Mouse (Mus musculus) megakaryocyte-erythroid progenitor cell, adult 5-6 weeks (primary cell): ENCODE measurements around the gene Rpl13. TPM values are rescaled to one million over a fixed set of nuclear protein-coding genes. Genes with fewer than 3 reads are reported as not detected.

Experiments
- ATAC-seq: replicated peaks from 2 replicates; pipeline ENCODE4 v1.8.0; 2016; ENCODE audit warnings: mild to moderate bottlenecking, inconsistent platforms; ENCODE audit not compliant: severe bottlenecking, poor library complexity, low FRiP score, low TSS enrichment
- total RNA-seq, 2 experiments: library from RNA; stranded (forward) in 1 of 2; stranded (reverse) in 1 of 2; fragments of 200-1000, 215-1000 nt in 1 of 2; fragments of >200 nt in 1 of 2; fragmentation: Nextera tagmentation in 1 of 2; gene quantifications; 2 replicates each; pipeline ENCODE4 v1.2.3; 2014 to 2017

Gene Rpl13
- total RNA-seq, 2 experiments from 2014 or later: 2,414 to 3,345 TPM

DNA sequence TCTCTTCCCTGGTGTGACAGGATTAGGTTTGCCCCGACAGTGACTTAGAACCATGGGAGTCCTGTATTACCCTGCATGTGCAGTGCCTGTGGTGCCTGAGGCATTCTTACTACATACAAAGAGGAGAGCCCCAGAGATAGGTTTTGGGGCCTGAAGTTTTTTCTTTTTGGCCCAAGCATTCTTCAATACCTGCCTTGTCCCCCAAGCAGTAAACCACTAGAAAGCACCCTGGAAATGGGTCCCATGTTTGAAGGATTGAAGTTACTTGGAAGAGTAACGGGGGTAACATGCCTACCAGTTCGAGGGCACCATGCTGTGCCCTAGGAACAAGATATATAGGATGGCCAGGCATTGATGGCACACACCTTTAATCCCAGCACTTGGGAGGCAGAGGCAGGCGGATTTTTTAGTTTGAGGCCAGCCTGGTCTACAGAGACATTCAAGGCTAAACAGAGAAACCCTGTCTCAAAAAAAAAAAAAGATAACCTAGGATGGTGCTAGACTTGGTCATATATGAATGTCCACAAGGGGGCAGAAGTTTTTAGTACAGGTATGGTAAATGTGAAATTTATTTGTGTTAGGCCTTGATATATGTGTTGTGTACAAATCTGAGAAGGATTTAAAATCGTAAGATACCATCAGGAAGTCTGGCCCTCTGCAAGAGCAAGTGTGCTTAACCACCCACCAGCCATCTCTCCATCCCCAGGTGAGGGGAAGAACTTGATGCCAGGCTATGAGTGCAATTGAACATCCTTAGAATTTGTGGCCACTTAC, 3.6 kb downstream of the Rpl13 start:
- 0 out of 2 replicates have a peak, but pooled peaks have one; percentile 13 for ATAC-seq

DNA sequence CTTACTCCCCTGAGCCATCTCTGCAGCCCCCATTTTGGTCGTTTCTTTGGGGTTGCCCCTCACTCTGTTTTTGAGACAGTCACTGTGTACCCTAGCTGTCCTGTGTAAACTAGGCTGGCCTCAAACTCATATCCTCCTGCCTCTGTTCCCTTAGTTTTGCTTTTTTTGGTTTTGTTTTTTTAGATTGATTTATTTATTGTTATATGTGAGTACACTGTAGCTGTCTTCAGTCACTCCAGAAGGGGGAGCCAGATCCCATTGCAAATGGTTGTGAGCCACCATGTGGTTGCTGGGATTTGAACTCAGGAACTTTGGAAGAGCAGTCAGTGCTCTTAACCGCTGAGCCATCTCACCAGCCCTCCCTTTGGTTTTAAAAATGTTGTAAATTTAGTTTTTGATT, 4.4 kb downstream of the Rpl13 start:
- no peak for ATAC-seq

DNA sequence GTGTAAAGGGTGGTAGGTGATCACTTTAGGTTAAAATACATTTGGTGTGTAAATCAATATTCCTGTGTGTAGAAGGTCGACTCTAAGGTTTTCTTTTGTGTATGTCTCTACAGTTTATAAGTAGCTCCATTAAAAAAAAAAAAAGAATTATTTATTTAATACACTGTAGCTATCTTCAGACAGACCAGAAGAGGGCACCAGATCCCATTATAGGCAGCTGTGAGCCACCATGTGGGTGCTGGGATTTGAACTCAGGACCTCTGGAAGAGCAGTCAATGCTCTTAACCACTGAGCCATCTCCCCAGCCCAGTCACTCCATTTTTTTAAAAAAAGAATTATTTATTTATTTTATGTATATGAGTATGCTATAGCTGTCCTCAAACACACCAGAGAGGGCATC, 5.9 kb downstream of the Rpl13 start:
- ATAC-seq: no peak

DNA sequence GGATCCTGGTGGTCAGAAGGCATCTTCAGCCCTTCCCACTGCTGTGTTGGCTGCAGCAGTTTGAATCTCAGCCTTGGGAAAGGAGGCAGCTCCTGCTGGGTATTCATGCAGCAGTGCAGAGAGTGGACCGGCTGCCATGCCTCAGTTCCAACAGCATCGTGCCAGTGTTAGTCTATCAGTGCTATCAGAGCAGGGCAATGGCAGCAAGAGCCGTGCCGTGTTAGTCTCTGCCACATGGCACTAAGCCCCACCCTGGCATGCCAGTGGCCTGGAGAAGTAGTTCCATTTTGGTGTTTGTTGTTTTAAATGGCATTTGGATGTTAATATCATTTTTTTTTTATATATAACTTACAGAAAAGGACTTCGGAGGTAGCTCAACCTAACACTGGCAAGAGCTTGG, 6.8 kb downstream of the Rpl13 start:
- ATAC-seq: no peak

DNA sequence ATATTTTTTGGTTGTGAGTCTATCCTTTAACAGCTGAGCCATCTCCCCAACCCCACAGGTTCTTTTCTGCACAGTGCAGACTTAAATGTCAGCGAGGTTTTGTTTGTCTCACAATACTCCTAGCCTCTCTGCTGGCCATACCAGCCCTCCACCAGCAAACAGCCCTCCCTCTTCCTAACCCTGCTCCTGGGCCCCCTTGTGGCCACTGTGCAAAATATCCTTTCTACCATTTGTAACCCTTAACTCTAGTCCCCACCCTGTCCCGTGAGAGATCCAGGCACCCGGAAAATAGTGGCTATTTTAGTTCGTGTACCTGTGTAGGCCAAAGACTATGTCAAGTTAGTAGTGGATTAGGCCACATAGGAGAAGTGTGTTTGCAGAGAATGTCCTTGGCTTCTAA, 8.5 kb downstream of the Rpl13 start:
- peak; percentile 63 for ATAC-seq

DNA sequence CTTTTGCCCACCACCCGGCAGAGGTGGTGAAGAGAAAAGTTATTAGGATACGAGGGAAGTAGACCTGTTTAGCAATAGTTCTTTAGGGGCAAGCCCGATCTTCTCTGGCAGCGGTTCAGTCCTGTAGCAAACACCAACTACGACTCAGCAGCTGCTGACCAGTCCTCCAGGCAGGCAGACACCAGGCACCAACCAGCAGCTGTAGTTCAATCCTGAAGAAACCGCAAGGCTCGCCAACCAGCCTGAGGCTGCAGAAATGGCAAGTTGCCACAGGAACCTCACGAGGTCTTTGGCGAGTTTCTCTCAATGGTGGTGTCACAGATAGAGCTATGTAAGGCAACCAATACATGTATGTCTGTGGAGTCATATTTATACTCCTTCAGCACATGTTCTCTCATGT, 10.7 kb downstream of the Rpl13 start:
- no peak for ATAC-seq

DNA sequence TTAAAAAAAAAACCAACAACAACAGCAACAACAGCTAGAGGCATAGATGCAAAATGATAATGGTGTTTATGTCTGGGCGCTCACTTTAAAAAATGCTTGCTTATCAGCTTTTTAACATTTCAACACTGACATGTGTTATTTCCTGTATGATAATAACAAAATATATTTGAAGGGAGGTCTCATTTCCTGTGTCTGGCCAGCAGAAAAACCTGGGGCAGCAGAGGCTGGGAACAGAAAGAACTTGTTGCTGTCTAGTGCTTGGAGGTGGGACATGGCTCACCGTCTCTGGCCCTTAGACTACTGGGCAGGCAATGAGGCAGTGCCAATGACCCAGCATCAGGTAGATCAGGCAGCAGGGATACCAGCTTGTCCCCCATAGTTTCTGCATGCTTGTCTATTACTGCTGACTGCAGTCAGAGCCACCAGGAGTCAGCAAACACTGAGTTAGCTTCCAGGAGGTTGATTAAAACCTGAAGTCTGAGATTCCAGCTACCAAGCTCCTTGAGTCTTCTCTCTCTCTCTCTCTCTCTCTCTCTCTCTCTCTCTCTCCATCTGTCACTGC, 11.8 kb downstream of the Rpl13 start:
- peak; percentile 23 for ATAC-seq

DNA sequence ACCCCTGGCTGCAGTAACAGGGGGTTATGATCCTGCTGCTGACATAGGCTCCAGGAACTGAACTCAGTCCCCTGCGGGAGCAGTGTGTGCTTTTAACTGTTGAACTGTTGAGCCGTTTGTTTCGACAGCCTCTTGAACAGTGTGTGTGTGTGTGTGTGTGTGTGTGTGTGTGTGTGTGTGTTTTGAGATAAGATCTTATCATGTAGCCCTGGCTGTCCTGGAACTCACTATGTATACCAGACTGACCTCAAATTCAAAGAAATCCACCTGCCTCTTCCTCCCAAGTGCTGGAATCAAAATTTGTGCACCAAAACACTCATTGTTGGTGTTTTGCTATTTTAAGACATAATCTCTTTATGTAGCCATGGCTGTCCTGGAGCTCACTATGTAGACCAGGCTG, 12.5 kb downstream of the Rpl13 start:
- no peak for ATAC-seq

DNA sequence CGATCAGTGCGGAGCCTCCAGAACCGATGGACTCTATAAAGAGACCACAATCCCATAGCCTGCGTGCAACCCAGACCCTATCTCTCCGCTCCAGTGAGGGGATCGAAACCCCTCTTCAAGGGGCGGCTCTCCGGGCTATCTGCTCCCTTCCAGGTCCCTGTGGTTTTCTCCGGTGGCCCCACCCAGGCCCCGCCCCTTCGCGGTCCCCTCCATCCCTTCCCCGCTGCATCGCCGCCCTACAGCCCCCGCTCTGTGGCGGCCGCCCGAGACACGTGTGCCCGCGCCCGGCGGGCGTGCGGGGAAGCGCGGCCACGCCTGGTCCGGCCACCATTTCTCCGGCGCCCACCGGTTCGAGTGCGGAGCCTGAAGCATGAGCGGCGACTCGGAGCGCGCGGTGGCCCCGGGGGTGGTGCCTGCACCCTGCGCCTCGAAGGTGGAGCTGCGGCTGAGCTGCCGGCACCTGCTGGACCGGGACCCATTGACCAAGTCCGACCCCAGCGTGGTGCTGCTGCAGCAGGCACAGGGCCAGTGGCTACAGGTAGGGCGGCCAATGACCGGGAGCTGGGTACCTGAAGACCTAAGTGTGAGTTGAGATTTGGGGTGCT, 15.1 kb downstream of the Rpl13 start, which contains the start of gene Cpne7:
Gene Cpne7 (plus strand): TSS at position 248 of the 605 bp plus-strand sequence.
- peak; percentile 24 for ATAC-seq

DNA sequence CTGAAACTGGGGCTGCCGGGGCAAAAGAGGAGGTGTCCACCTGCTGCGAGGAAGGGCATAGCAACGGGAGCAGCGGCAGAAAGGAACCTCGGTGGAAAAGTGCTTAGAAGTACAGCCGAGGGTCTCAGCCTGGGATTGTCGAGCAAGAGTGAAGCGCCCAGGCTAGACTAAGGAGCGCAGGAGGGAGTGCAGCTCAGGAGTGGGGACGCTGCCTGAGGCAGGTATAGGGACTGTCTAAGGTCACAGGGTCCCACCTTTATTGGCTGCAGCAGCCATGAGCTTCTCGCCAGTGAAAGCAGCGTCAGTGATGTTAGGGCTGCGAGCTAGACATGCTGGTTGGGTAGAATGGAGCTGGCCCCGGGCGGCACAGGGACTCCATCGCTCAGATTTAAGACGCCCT, 15.6 kb downstream of the Rpl13 start:
- no peak for ATAC-seq

DNA sequence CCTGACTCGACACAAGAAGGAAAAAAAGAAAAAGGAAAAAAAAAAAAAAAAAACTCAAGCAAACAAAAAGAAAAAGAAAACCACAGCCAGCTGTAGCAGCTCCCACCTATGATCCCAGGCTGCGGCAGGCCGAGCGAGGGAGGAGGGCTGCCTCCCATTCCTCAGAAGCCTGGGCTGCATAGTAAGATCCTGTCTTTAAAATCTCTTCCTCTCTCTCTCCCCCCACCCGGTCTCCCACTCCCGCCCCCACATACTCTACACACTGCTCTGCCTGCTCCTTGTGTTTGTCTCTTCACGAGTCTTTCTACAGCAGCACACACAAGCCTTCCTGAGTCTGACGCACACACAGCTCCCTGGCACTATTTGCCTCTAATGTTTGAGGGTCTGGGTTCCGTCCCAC, 19.9 kb downstream of the Rpl13 start:
- ATAC-seq: no peak

DNA sequence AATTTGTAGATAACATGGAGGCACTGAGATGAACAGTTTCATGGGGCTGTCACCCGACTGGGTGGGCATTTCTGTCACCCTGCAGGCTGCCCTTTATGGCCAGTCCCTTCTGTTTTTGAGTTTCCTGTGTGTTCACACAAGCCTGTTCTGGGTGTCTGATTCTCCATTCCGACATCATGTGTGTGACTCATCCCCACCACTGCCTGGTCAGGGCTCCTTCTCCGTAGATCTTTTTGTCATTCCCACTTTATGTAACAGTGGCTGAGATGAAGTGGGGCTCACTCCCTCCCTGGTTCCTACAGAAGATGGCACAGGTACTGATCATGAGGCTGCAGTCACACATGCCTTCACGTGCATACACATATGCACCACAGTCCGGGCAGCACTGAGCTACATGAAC, 20.5 kb downstream of the Rpl13 start:
- no peak for ATAC-seq

DNA sequence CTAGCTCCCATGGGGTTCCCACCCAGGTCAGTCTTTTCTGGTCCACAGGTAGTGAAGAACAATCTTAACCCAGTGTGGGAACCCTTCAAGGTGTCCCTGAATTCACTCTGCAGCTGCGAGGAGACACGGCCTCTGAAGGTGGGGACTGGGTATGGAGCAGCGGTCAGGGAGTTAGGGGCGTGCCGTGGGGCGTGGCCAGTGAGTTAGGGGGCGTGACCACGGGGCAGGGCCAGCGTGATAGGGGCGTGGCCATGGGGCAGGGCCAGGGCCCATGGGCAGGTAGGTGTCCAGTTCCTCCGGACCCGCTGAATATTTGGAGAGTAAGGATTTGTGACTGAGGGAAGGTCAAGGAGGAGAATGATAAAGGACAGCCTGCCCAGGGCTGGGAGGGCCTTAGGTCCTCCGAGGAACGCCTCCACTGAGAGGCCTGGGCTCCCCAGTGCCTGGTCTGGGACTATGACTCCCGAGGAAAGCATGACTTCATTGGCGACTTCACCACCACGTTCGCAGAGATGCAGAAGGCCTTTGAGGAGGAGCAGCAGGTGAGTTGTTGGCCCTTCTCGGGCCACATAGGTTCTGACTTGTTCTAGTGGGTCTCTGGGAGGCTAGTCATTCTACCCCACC, 24.2 kb downstream of the Rpl13 start:
- peak; percentile 52 for ATAC-seq

DNA sequence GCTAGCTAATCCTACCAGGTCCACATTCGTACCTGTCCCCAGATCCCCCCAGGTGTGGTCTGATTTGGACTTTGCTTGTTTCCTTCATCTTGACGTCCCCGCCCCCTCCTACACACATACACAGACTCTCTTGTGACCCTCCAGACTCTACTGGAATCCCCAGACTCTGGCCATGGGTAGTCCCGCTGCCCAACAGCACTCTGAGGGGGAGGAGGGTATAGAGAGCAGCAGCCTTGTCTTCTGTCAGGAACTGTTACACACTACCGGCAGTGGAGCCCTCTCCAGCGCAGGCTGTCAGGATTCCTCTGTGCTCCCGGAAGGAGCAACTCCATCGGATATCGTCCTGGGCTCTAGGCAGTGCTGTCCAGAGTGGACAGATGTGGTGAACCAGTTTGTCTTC, 28.9 kb downstream of the Rpl13 start:
- no peak for ATAC-seq

DNA sequence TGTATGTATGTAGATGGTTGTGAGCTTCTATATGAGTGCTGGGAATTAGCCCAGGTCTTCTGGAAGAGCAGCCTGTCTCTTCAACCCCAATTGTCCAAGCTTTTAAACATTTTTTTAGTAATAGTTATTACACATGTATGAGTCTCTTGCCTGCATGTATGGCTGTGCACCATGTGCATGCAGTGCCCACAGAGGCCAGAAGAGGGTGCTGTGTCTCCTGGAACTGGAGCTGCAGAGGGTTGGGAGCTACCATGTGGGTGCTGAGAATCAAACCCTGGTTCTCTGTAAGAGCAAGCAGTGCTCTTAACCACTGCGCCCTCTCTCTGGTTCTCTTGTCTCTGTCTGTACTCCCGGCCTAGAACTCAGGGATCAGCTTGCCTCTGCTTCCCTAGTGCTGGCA, 30.8 kb downstream of the Rpl13 start:
- no peak for ATAC-seq

DNA sequence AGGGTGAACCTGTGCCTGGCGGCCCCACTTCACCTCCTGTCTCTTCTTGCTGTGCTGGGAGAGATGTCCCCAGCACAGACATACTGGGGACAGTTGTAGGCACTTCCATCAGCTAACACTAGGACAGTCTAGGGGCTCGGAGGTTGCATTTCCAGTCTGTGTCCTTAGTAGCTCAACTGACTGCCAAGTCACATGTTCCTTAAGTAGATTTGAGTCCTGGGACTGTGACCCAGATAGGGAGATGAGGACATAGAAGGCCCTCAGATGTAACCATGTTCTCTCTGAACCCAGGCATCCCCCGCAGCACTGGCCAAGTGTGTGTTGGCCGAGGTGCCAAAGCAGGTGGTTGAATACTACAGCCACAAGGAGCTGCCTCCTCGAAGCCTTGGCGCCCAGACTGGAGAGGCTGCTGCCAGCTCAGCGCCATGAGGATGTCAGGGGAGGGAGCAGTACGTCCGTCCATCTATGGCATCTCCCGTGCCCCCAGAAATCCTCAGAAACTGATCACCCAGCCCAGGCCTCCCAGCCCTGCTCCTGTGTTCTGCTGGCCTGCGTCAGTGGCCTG, 32.1 kb downstream of the Rpl13 start:
- ATAC-seq: no peak

DNA sequence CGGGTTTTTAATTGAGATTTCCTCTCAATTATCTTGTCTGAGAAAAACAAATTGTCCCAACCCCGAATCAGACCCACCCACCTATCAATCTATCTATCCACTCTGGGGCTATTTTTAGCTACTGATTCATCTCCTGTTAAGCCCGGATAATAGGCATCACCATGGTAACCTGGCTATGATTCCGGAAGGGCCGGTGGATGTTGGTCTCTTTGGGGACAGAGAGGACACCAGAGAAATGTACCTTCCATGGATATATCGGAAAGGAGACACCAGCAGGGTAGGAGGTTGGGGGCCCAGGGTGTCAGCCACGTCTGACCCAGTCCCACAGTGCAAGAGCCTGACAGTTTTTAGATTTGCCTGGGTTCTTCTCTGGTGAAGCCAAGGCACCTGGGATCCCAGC, 33.3 kb downstream of the Rpl13 start:
- no peak for ATAC-seq

DNA sequence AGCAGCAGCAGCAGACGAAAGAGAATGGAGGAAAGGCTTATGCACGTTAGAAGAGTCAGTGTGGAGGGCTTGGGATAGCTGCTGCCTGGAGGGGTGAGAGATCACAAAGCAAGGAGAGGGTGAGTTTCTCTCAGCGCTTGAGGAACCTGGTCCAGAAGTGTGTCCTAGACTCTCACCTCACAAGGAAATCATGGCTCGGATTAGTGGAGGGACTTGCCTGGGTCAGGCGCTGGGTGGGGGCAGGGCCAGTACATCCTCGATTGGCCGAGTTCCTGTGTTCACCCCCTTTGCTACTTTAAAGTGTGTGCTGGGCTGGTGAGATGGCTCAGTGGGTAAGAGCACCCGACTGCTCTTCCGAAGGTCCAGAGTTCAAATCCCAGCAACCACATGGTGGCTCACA, 33.7 kb downstream of the Rpl13 start:
- no peak for ATAC-seq

DNA sequence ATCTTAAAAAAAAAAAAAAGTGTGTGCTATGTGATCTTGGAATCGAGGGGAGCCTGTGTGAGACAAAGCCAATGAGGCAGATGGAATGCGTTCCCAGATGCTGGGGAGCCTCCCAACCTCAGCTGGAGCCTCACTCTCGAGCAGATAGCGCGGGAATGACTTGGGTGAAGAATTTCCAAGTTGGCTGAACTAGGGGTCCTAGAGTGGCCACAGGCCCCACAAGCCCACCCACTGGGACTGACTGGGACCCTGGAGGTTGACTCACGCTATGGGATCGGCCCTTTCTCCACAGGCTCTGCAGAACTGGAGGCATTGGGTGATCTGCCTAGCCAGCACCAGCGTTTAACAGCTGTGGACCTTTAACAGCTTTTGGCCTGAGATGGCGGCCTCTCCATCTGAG, 34.1 kb downstream of the Rpl13 start:
- ATAC-seq: no peak

DNA sequence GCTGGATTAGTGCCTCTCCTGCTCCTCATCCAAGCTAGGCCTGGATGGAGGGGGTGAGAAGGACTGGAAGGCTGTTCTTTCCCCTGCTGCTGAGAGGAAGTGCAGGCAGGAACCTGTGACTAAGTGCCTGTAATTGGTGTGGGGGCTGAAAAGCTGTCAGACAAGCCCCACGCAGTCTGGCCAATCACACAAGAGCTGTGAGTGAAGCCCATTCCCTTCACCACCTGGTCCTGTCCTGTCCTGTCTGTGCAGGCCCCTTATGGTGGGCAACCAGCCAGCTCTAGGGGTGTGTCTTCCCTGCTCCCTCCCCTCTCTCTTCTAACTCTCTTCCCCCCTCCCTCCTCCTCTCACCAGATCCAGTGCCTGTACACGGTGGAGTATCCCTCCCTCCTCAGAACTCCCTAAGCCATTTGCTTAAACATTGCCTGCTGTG, 35.5 kb downstream of the Rpl13 start:
- no peak for ATAC-seq
